Mouse (Mus musculus): Measurements from ENCODE around the gene Wfdc18. TPM values are rescaled to one million over a fixed set of nuclear protein-coding genes. Genes with fewer than 3 reads are reported as not detected.

The Wfdc18 gene
- polyA plus RNA-seq, 1 experiment from 2014 or later: not detected

DNA sequence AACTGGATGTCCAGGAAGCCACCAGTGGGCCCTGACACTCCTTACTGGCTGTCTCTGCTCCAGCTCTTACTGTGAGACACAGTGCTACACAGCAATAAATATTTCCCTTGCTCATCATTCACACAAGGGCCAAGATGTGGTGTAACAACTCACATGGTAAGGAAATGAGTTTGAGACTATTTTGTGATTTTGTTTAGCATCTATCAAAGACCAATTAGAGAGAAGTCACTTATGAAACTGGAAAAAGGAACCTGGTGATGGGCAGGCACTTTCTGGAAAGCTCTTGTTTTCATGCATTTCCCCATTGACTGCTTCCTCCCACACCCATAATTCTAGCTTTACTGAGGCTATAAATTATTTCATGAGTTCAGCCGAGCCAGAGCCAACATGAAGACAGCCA lies 5.1 kb upstream of the Wfdc18 start, which contains the start of gene Wfdc17:
Gene Wfdc17, plus strand, starts transcription at position 287 of the 400 bp plus-strand sequence.
- peak; percentile 10 for DNase-seq (ENCODE audit: low spot score)
- Histone ChIP-seq H3K4me3 (ENCODE audit: low read depth, low read length) (no peak within 1 kb of the TSS), H3K27ac (ENCODE audit: low read length) (no peak within 1 kb of the TSS), H3K36me3 (ENCODE audit: insufficient read depth, low read length) (no peaks in the 10 kb centered on the region), H3K9me3 (ENCODE audit: low read length) (no peaks in the 10 kb centered on the region), H3K9ac (replicated peaks; ENCODE audit: low read depth) (no peak within 1 kb of the TSS), H3K4me1 (ENCODE audit: insufficient read depth, low read depth, low read length) (no peaks in the 10 kb centered on the region), H3K4me2 (replicated peaks; ENCODE audit: low read depth, low read length) (no peak within 1 kb of the TSS), H3K27me3 (replicated peaks; ENCODE audit: insufficient read depth, low read length) (no peaks in the 10 kb centered on the region)
- ATAC-seq: no peak
- 27% methylated on average over 1 of the region's 1 CpGs for WGBS
- TF ChIP-seq EP300 (IDR thresholded peaks at IDR 0.05) (no peak), CTCF (IDR thresholded peaks at IDR 0.05) (no peak)

DNA sequence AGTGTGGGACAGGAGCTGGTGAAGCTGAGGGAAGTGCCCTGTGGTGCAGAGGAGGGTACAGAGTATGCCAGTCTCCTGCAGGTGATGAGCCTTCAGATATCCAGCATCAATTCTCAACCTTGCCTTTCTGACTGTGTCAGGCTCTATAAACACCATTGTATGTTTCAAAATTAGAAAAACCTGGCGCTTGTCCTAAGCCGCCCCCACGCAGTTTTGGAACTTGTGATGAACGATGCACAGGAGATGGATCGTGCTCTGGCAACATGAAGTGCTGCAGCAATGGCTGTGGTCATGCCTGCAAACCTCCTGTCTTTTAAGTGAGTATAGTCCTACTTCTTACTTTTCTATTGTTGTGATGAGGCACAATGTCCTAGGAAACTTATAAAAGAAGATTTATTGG lies 868 bp downstream of the Wfdc18 start:
- Histone ChIP-seq H3K4me3 (ENCODE audit: low read depth, low read length) (no peak overlapping the region), H3K9ac (replicated peaks; ENCODE audit: low read depth) (no peak overlapping the region), H3K4me2 (replicated peaks; ENCODE audit: low read depth, low read length) (no peak overlapping the region), H3K4me1 (ENCODE audit: insufficient read depth, low read depth, low read length) (no peaks in the 10 kb centered on the region), H3K27ac (ENCODE audit: low read length) (no peak overlapping the region), H3K9me3 (ENCODE audit: low read length) (no peaks in the 10 kb centered on the region), H3K36me3 (ENCODE audit: insufficient read depth, low read length) (no peaks in the 10 kb centered on the region), H3K27me3 (replicated peaks; ENCODE audit: insufficient read depth, low read length) (no peaks in the 10 kb centered on the region)
- 83% methylated on average over 5 of the region's 5 CpGs for WGBS
- ATAC-seq: no peak
- no peak for DNase-seq (ENCODE audit: low spot score)
- no peak for TF ChIP-seq CTCF (IDR thresholded peaks at IDR 0.05)
- no peak for TF ChIP-seq EP300 (IDR thresholded peaks at IDR 0.05)

DNA sequence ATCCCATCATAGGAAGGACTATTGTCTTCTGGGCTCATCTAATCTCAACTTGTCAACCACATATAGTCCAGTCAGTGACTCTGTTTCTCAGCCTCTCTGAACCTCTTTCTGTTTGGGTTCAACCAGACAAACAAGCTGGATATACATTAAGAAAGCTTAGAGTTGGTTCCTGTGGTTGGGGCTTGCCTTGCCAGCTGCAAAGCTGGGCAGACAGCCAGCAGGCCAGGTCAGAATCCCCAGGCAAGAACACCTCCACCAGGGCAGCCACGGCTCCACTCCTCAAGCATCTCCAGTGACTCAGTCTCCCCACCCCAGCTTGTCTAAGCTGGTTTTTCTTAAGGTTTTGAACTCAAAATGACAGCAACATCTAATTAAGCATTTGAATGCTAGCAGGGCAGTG lies 3.9 kb downstream of the Wfdc18 start:
- Histone ChIP-seq H3K4me3 (ENCODE audit: low read depth, low read length) (no peak overlapping the region), H3K9ac (replicated peaks; ENCODE audit: low read depth) (no peak overlapping the region), H3K27ac (ENCODE audit: low read length) (no peak overlapping the region), H3K9me3 (ENCODE audit: low read length) (no peaks in the 10 kb centered on the region), H3K36me3 (ENCODE audit: insufficient read depth, low read length) (no peaks in the 10 kb centered on the region), H3K4me2 (replicated peaks; ENCODE audit: low read depth, low read length) (no peak overlapping the region), H3K27me3 (replicated peaks; ENCODE audit: insufficient read depth, low read length) (no peaks in the 10 kb centered on the region), H3K4me1 (ENCODE audit: insufficient read depth, low read depth, low read length) (no peaks in the 10 kb centered on the region)
- DNase-seq (ENCODE audit: low spot score) (no peak), ATAC-seq (no peak)
- WGBS: 33% methylated on average over 1 of the region's 1 CpGs
- TF ChIP-seq CTCF (IDR thresholded peaks at IDR 0.05) (no peak), EP300 (IDR thresholded peaks at IDR 0.05) (no peak)

DNA sequence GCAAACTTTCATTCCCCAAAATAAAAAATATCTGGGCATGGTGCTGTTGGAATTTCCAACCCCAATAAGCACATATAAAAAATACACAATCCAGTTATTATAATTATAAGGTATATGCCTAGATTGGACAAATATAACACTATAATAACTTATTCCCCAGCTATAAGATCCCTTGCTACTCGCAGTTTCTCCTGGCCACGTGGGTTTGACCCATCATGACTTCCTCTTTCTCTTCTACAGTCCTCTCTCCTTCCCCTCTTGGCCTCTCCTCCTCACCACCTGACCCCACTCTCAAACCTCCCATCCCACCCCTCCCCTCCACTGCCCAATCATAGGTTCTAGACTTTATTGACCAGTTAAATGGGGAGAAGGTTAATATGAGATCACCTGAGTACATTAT lies 5.1 kb downstream of the Wfdc18 start:
- H3K27ac ChIP-seq (ENCODE audit: low read length): no peak overlapping the region
- no peak for DNase-seq (ENCODE audit: low spot score)
- H3K4me3 ChIP-seq (ENCODE audit: low read depth, low read length): no peak overlapping the region
- TF ChIP-seq EP300 (IDR thresholded peaks at IDR 0.05) (no peak), CTCF (IDR thresholded peaks at IDR 0.05) (no peak)
- no peaks in the 10 kb centered on the region for H3K36me3 ChIP-seq (ENCODE audit: insufficient read depth, low read length)
- 64% methylated on average over 2 of the region's 2 CpGs for WGBS
- H3K4me1 ChIP-seq (ENCODE audit: insufficient read depth, low read depth, low read length): no peaks in the 10 kb centered on the region
- ATAC-seq: no peak
- no peak overlapping the region for H3K4me2 ChIP-seq (replicated peaks; ENCODE audit: low read depth, low read length)
- H3K9me3 ChIP-seq (ENCODE audit: low read length): no peaks in the 10 kb centered on the region
- no peaks in the 10 kb centered on the region for H3K27me3 ChIP-seq (replicated peaks; ENCODE audit: insufficient read depth, low read length)
- H3K9ac ChIP-seq (replicated peaks; ENCODE audit: low read depth): no peak overlapping the region

DNA sequence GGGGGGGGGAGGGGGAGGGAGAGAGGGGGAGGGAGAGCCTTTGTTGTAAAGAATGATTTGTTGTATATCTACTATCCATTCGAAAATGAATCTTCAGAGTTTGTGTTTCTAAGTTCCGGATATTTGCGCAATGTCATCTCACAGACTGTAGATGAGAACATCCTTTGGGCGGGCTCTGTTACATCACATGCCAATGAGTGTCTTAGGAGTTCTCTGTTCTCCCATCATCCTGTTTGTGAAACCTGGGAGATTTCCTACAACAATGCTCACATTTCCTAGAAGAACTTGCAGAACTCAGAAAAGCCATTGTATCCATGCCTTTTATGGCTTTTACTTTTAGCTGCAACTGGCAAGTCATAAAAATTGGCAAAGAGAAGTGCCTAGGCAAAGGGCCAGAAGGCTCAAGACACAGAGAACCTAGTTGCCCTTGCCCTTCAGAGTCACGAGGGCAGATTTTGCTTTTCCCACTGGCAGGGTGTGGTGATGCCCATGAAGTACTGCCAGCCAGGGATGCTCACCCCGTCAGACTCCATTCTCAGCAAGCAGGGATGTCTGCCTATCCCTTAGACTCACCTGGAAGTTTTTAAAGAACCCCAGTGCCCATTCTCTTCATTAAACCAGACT lies 8.3 kb downstream of the Wfdc18 start:
- no peak overlapping the region for H3K9ac ChIP-seq (replicated peaks; ENCODE audit: low read depth)
- 75% methylated on average over 6 of the region's 6 CpGs for WGBS
- no peak overlapping the region for H3K4me2 ChIP-seq (replicated peaks; ENCODE audit: low read depth, low read length)
- no peak overlapping the region for H3K27ac ChIP-seq (ENCODE audit: low read length)
- H3K27me3 ChIP-seq (replicated peaks; ENCODE audit: insufficient read depth, low read length): no peaks in the 10 kb centered on the region
- peak; percentile 30 for DNase-seq (ENCODE audit: low spot score)
- no peak overlapping the region for H3K4me3 ChIP-seq (ENCODE audit: low read depth, low read length)
- no peaks in the 10 kb centered on the region for H3K36me3 ChIP-seq (ENCODE audit: insufficient read depth, low read length)
- no peaks in the 10 kb centered on the region for H3K4me1 ChIP-seq (ENCODE audit: insufficient read depth, low read depth, low read length)
- ATAC-seq: no peak
- TF ChIP-seq CTCF (IDR thresholded peaks at IDR 0.05): no peak
- TF ChIP-seq EP300 (IDR thresholded peaks at IDR 0.05): no peak
- no peaks in the 10 kb centered on the region for H3K9me3 ChIP-seq (ENCODE audit: low read length)

DNA sequence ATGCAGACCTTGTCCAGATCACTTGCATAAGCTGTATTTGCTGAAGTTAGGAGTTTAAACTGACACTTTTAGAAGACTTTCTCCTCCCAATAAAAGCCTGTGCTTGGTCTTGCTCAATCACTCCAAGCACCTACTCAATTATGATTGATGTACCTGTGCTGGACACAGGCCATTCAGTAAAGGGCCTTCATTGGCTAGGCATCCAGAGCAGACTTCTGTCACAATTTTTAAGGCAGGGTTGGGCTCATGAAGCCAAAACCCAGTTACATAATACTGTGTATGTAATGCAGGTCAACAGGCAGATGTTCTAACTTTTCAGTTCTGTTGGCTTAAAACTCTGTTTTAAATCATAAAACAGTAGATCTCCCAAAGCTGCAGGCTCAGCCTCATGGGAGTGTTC lies 12.0 kb downstream of the Wfdc18 start:
- H3K27me3 ChIP-seq (replicated peaks; ENCODE audit: insufficient read depth, low read length): no peaks in the 10 kb centered on the region
- H3K9me3 ChIP-seq (ENCODE audit: low read length): no peaks in the 10 kb centered on the region
- no peak for ATAC-seq
- no peak overlapping the region for H3K9ac ChIP-seq (replicated peaks; ENCODE audit: low read depth)
- H3K27ac ChIP-seq (ENCODE audit: low read length): no peak overlapping the region
- H3K4me2 ChIP-seq (replicated peaks; ENCODE audit: low read depth, low read length): no peak overlapping the region
- DNase-seq (ENCODE audit: low spot score): no peak
- no peaks in the 10 kb centered on the region for H3K4me1 ChIP-seq (ENCODE audit: insufficient read depth, low read depth, low read length)
- no peak overlapping the region for H3K4me3 ChIP-seq (ENCODE audit: low read depth, low read length)
- no peaks in the 10 kb centered on the region for H3K36me3 ChIP-seq (ENCODE audit: insufficient read depth, low read length)
- no peak for TF ChIP-seq CTCF (IDR thresholded peaks at IDR 0.05)
- no peak for TF ChIP-seq EP300 (IDR thresholded peaks at IDR 0.05)
